Mouse (Mus musculus) midbrain, embryonic 14.5 days (tissue): ENCODE measurements at regions not wholly inside any gene's neighbourhood (a gene's known extent, or its start where the extent isn't known, plus 50 kb on each side); places are given as distances from the start of the nearest gene placed in this dataset.

Source experiments
- ATAC-seq: fragments of 200-750 bp; cut with Nextera tagmentation; 2 replicates; pipeline ENCODE4 v1.8.0; 2017; ENCODE audit warnings: moderate number of reproducible peaks, moderate library complexity; ENCODE audit not compliant: low FRiP score, low TSS enrichment
- DNase-seq: peaks from one replicate; pipeline ENCODE4 v3.0.0-alpha.2; 2015
- H3K27ac ChIP-seq: fragments of 300-500 bp; sonication (generic); replicated peaks from 2 replicates; pipeline ENCODE4 v1.5.1; 2014; ENCODE audit warnings: mild to moderate bottlenecking, low read depth, low read length, moderate library complexity
- H3K27me3 ChIP-seq: fragments of 300-500 bp; sonication (generic); 2 replicates; pipeline ENCODE4 v1.6.1; 2014; ENCODE audit warnings: low read length, control low read depth, mixed read lengths; ENCODE audit not compliant: control insufficient read depth, insufficient read depth
- H3K36me3 ChIP-seq: fragments of 300-500 bp; sonication (generic); 2 replicates; pipeline ENCODE4 v1.6.1; 2014; ENCODE audit warnings: low read length, control low read depth; ENCODE audit not compliant: control insufficient read depth, insufficient read depth
- H3K4me1 ChIP-seq: fragments of 300-500 bp; sonication (generic); 2 replicates; pipeline ENCODE4 v1.6.1; 2014; ENCODE audit warnings: mild to moderate bottlenecking, antibody characterized with exemption, low read length, control low read depth; ENCODE audit not compliant: control insufficient read depth, insufficient read depth
- H3K4me2 ChIP-seq: fragments of 300-500 bp; sonication (generic); 2 replicates; pipeline ENCODE4 v1.6.1; 2014; ENCODE audit warnings: mild to moderate bottlenecking, low read length, moderate library complexity
- H3K4me3 ChIP-seq: fragments of 300-500 bp; sonication (generic); replicated peaks from 2 replicates; pipeline ENCODE4 v1.5.1; 2014; ENCODE audit warnings: low read depth, low read length
- H3K9ac ChIP-seq: fragments of 300-500 bp; sonication (generic); replicated peaks from 2 replicates; pipeline ENCODE4 v1.6.1; 2014; ENCODE audit warnings: mild to moderate bottlenecking, low read length, moderate library complexity
- H3K9me3 ChIP-seq: fragments of 300-500 bp; sonication (generic); 2 replicates; pipeline ENCODE4 v1.6.1; 2016; ENCODE audit warnings: low read length, control low read depth, mixed read lengths; ENCODE audit not compliant: control insufficient read depth
- WGBS: fragments of 180-500 bp; shearing (Covaris S2); extraction: QIAGEN DNeasy Blood & Tissue Kit; methylation state at CpG from one replicate; pipeline ENCODE4 v1.1.7; 2014; 5-methylcytosine and 5-hydroxymethylcytosine counted together

DNA sequence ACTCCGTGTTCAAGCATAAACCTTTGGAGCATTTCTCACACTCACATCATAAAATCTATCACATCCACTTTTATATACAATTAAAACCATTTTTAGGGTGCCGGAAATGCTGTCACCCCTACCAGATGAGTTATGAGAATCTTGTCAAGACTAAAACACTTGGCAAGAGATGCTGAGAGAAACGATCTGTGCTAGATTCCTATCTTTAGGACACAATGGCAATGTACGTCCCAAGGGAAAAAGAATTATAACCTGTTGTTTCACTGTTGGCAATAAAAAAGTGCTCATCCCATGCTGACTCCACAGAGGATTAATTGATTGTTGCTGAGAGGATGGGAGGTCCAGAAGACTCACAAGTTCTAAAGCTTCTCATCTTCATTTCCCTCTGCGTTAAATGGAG is 389.7 kb upstream of the C030005K15Rik start:
- DNase-seq, result no peak
- no peak overlapping the region for H3K4me2 ChIP-seq
- no peak overlapping the region for H3K4me3 ChIP-seq
- H3K4me1 ChIP-seq, result no peaks in the 10 kb centered on the region
- no peaks in the 10 kb centered on the region for H3K36me3 ChIP-seq
- H3K9me3 ChIP-seq, result no peaks in the 10 kb centered on the region
- WGBS, result 91% methylated on average over 5 of the region's 5 CpGs
- H3K9ac ChIP-seq, result no peak overlapping the region
- ATAC-seq, result no peak
- H3K27me3 ChIP-seq, result no peaks in the 10 kb centered on the region
- H3K27ac ChIP-seq, result no peak overlapping the region

DNA sequence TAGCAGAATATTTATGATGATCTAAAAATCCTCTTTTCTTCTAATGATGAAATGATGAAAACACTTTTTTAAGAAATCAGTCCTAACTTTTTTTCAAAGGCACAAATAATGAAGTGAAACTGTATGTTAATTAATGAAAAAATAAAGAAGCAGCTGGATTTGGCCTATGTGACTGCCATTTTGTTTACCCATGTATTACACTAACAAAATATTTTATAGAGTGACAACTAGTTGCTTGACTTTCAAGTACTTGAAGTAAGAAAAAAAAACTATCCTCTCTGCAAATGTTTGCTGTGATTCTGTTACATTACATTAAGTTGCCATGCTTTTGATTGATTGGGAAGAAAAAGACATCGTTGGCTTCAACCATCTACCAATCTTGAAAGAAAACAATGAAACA is 399.2 kb upstream of the C030005K15Rik start:
- H3K9me3 ChIP-seq, result no peaks in the 10 kb centered on the region
- H3K27ac ChIP-seq, result no peak overlapping the region
- H3K4me3 ChIP-seq, result no peak overlapping the region
- DNase-seq (no peak), ATAC-seq (no peak)
- H3K4me2 ChIP-seq, result no peak overlapping the region
- H3K4me1 ChIP-seq, result no peaks in the 10 kb centered on the region
- H3K9ac ChIP-seq, result no peak overlapping the region
- no peaks in the 10 kb centered on the region for H3K27me3 ChIP-seq
- WGBS, result 96% methylated on average over 1 of the region's 1 CpGs
- H3K36me3 ChIP-seq, result no peaks in the 10 kb centered on the region

DNA sequence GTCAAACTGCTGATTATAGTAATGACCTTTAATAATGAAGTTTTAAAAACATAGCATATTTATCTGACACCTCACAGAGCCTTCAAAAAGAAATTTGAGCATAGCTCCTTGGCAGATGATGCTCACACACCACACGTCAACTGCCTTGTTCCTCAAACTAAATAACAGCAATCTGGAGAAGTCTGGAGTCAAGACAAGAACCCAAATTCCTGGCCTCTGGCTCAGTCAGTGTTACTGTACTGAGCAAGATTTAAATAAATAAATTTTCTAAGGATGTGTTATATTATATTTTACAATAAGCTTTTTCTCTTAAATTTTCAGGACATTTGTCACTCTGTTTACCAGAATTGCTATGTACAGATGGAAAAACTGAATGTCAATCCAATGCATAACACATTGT is 408.5 kb upstream of the C030005K15Rik start:
- Histone ChIP-seq H3K9ac (no peak overlapping the region), H3K9me3 (no peaks in the 10 kb centered on the region), H3K36me3 (no peaks in the 10 kb centered on the region), H3K4me2 (no peak overlapping the region), H3K27ac (no peak overlapping the region), H3K27me3 (no peaks in the 10 kb centered on the region), H3K4me3 (no peak overlapping the region), H3K4me1 (no peaks in the 10 kb centered on the region)
- 79% methylated on average over 1 of the region's 1 CpGs for WGBS
- DNase-seq (no peak), ATAC-seq (no peak)

DNA sequence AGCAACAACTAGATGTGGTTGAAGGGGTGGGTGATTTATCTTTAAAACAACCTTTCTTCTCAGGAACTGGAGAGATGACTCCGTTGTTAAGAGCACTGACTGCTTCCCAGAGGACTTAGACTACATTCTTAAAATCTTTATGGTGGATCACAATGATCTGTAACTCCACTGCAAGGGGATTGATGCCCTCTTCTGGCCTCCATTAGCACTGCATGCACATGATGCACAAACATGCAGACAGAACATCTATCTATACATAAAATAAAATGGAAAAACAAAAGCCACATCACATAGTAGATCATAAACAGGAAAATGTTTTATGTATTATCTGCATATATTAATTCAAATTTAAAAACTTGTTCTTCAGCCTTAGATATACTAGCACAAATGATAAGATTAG is 419.2 kb upstream of the C030005K15Rik start:
- Histone ChIP-seq H3K27me3 (no peaks in the 10 kb centered on the region), H3K27ac (no peak overlapping the region), H3K4me3 (no peak overlapping the region), H3K9ac (no peak overlapping the region), H3K4me2 (no peak overlapping the region), H3K36me3 (no peaks in the 10 kb centered on the region), H3K9me3 (no peaks in the 10 kb centered on the region), H3K4me1 (no peaks in the 10 kb centered on the region)
- ATAC-seq, result no peak
- DNase-seq, result no peak
- 74% methylated on average over 1 of the region's 1 CpGs for WGBS

DNA sequence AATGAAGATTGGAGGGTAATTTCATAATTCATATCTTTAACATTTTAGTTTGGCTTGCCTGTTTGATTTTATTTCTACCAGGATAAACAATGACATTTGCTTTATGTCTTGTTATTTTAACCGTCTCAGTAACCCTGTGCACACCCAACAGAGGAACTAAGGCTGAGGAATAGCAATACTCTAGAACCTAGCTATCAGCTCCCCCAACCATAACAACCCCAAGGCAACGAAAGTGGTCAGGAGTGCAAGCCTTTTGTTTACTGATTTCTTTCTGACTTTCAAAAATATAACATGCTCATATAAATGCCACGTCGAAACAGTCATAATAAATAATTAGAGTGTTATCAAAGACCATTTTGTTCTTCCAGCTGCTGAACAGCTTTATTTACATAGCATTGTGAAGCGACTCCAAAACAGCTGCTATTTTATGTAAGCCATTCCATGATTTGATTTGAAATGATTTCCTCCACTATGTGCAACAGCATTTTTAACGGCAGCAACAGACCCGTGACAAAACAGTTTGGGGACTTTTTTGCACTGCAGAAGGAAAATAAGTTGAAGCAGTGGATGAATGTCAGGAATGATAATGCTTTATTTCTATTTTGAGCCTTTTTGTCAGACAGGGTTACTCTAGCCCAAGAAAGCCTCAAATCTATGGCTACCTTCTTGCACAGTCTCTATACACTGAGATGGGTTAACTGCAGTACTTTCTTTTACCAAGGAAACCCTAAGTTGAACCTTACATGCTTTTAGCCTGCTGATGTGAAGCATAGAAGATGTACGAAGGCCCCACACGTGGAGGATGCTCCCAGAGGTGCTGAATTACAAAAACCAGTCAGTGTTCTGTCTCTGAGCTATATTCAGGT is 420.7 kb upstream of the C030005K15Rik start:
- no peak for DNase-seq
- H3K9me3 ChIP-seq, result no peaks in the 10 kb centered on the region
- H3K4me1 ChIP-seq, result no peaks in the 10 kb centered on the region
- ATAC-seq, result no peak
- no peak overlapping the region for H3K4me3 ChIP-seq
- no peak overlapping the region for H3K4me2 ChIP-seq
- 83% methylated on average over 9 of the region's 9 CpGs for WGBS
- no peaks in the 10 kb centered on the region for H3K27me3 ChIP-seq
- H3K36me3 ChIP-seq, result no peaks in the 10 kb centered on the region
- no peak overlapping the region for H3K9ac ChIP-seq
- H3K27ac ChIP-seq, result no peak overlapping the region

DNA sequence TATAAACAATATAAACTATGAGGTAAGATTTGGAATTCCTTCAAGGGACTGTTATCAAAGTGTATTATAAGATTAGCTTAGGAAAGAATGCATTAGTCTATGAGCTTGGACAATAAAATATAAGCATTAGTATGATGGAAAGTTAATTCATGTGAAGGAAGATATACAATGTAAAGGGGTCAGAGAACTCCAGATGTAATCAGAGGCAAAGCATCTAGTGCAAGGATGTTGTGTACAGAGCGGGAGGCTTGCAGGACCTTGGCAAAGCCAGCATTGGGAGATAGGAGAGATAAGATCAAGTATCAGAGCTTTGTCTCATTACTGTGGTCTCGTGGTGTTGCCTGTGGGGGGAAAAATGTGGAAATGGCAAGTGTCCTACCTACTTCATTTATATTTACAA is 429.4 kb upstream of the C030005K15Rik start:
- H3K4me3 ChIP-seq, result no peak overlapping the region
- no peaks in the 10 kb centered on the region for H3K36me3 ChIP-seq
- WGBS, result 85% methylated on average over 2 of the region's 2 CpGs
- ATAC-seq (no peak), DNase-seq (no peak)
- H3K4me2 ChIP-seq, result no peak overlapping the region
- no peak overlapping the region for H3K27ac ChIP-seq
- H3K4me1 ChIP-seq, result no peaks in the 10 kb centered on the region
- H3K9me3 ChIP-seq, result no peaks in the 10 kb centered on the region
- no peak overlapping the region for H3K9ac ChIP-seq
- no peaks in the 10 kb centered on the region for H3K27me3 ChIP-seq

DNA sequence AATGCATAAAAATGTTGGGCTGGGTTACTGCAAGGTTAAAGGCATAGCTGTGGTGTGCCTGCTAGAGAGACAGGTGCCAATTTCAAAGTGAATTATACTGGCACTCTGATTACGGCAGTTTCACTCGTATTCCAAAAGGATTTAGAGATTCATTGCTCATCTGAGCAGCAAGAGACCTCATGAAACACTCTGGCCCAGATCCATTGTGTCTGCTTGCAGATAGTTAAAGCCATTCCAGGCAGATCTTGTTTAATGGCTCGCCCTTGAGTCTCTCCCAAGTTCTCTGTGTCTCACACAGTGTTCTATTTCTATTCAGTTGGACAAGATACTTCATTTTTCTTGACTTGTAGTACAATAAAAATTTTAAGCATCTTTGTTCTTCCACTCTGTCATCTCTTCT is 459.1 kb upstream of the C030005K15Rik start:
- H3K36me3 ChIP-seq, result no peaks in the 10 kb centered on the region
- no peak overlapping the region for H3K27ac ChIP-seq
- ATAC-seq (no peak), DNase-seq (peak; percentile 11)
- no peaks in the 10 kb centered on the region for H3K27me3 ChIP-seq
- no peak overlapping the region for H3K4me2 ChIP-seq
- H3K9me3 ChIP-seq, result no peaks in the 10 kb centered on the region
- H3K4me1 ChIP-seq, result no peaks in the 10 kb centered on the region
- no peak overlapping the region for H3K9ac ChIP-seq
- no peak overlapping the region for H3K4me3 ChIP-seq
- 42% methylated on average over 3 of the region's 3 CpGs for WGBS

DNA sequence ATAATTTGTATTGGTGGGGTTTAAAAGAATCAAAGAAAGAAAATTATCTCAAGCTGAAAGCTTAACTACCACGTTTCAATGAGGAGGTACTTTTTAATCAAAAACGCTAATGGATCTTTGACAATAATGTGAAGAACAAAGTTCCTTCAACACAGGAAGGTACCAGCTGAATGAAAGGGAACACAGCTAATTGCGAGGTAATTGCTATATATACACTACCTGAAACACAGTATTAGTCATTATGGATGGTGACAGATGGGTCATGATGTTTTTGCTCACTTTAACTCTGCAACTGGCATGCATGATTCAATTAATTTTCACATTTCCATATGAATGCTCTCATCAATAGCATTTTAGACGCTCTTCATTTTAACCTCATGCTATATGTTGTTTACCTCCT is 470.3 kb upstream of the C030005K15Rik start:
- Histone ChIP-seq H3K9ac (no peak overlapping the region), H3K27me3 (no peaks in the 10 kb centered on the region), H3K4me1 (no peaks in the 10 kb centered on the region), H3K36me3 (no peaks in the 10 kb centered on the region), H3K4me2 (no peak overlapping the region), H3K27ac (no peak overlapping the region), H3K9me3 (no peaks in the 10 kb centered on the region), H3K4me3 (no peak overlapping the region)
- ATAC-seq (no peak), DNase-seq (no peak)
- 84% methylated on average over 4 of the region's 4 CpGs for WGBS

DNA sequence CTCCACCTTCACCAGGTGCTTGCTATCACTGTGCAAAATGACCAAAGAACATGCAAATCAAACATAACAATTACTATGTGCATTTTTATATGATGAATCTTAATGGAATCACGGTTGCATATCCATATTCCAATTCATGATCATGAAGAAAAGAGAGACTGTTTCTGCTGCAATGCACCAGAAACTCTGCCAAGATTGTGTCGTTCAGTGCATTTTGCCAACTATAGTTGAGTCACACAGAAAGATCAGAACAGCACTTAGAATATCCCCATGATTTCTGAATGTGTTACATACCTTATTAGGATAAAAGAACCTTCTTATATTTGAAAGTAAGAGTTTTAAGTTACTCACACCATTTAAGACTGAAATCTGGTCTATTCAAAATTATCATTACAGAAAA is 483.7 kb upstream of the C030005K15Rik start:
- ATAC-seq, result no peak
- Histone ChIP-seq H3K36me3 (no peaks in the 10 kb centered on the region), H3K4me2 (no peak overlapping the region), H3K27me3 (no peaks in the 10 kb centered on the region), H3K4me3 (no peak overlapping the region), H3K9me3 (no peaks in the 10 kb centered on the region), H3K4me1 (no peaks in the 10 kb centered on the region), H3K9ac (no peak overlapping the region), H3K27ac (no peak overlapping the region)
- 78% methylated on average over 2 of the region's 2 CpGs for WGBS
- no peak for DNase-seq
